10 mouse cellular contexts compared by ENCODE assay signal in genomic region chr14:25470224-25470805, GRCm38 (mm10). TPM values are rescaled to one million over a fixed set of nuclear protein-coding genes. Genes with fewer than 3 reads are reported as not detected.
A peak's percentile ranks its signal among the peaks of the same experiment; 100 is the strongest.
DNase-seq lines count a peak whose midpoint lies in the region; ATAC-seq and TF ChIP-seq lines count a peak whose summit lies in the region.
"Had no signal": no experiment of that assay in that cellular context is flagged by ENCODE, and none has a peak within 500 bp of the region (broad histone marks: within the 10 kb centered on the region; RNA-seq: fewer than 3 reads in every experiment).

No protein-coding gene starts in this region.

- H3K36me3 ChIP-seq in heart, embryonic 12.5 days = no peaks in the 10 kb centered on the region
- peaks cover 16% of the 10 kb centered on the region for H3K36me3 ChIP-seq in midbrain, embryonic 10.5 days
- H3K36me3 ChIP-seq in midbrain, embryonic 11.5 days (ENCODE audit: control insufficient read depth, insufficient read depth, low read length) = no peaks in the 10 kb centered on the region
- H3K36me3 ChIP-seq in forebrain, postnatal 0 days (ENCODE audit: insufficient read depth) = no peaks in the 10 kb centered on the region

- H3K27ac ChIP-seq in heart, embryonic 12.5 days (ENCODE audit: poor library complexity, severe bottlenecking) = 0 out of 2 replicates have a peak overlapping the region, but pooled peaks have one; percentile 1
- H3K27ac ChIP-seq in midbrain, embryonic 10.5 days (replicated peaks) = 0 out of 2 replicates have a peak overlapping the region, but pooled peaks have one; percentile 4
- no peak overlapping the region for H3K27ac ChIP-seq in midbrain, embryonic 11.5 days (ENCODE audit: low read depth, low read length)
- H3K27ac ChIP-seq in forebrain, postnatal 0 days (ENCODE audit: low read depth, low read length) = 0 out of 2 replicates have a peak overlapping the region, but pooled peaks have one; percentile 9

- H3K4me2 ChIP-seq in heart, embryonic 12.5 days = no peak overlapping the region
- no peak overlapping the region for H3K4me2 ChIP-seq in midbrain, embryonic 11.5 days
- no peak overlapping the region for H3K4me2 ChIP-seq in forebrain, postnatal 0 days (ENCODE audit: low read depth)

- no peak overlapping the region for H3K4me3 ChIP-seq in heart, embryonic 12.5 days
- H3K4me3 ChIP-seq in midbrain, embryonic 10.5 days = no peak overlapping the region
- H3K4me3 ChIP-seq in midbrain, embryonic 11.5 days (ENCODE audit: low read depth, low read length) = no peak overlapping the region
- H3K4me3 ChIP-seq in forebrain, postnatal 0 days (ENCODE audit: low read depth, low read length) = no peak overlapping the region

- H3K9me3 ChIP-seq in heart, embryonic 12.5 days (replicated peaks) = no peaks in the 10 kb centered on the region
- no peaks in the 10 kb centered on the region for H3K9me3 ChIP-seq in midbrain, embryonic 10.5 days (replicated peaks)
- no peaks in the 10 kb centered on the region for H3K9me3 ChIP-seq in midbrain, embryonic 11.5 days (ENCODE audit: control insufficient read depth, low read length)
- no peaks in the 10 kb centered on the region for H3K9me3 ChIP-seq in forebrain, postnatal 0 days (ENCODE audit: low read length)

- WGBS in heart, embryonic 12.5 days = 76% methylated on average over 7 of the region's 7 CpGs
- 81% methylated on average over 7 of the region's 7 CpGs for WGBS in midbrain, embryonic 10.5 days
- WGBS in midbrain, embryonic 11.5 days = 84% methylated on average over 7 of the region's 7 CpGs
- 46% methylated on average over 7 of the region's 7 CpGs for WGBS in forebrain, postnatal 0 days

- no peak overlapping the region; the same call in 1 of the 2 replicates for H3K9ac ChIP-seq in heart, embryonic 12.5 days
- no peak overlapping the region for H3K9ac ChIP-seq in midbrain, embryonic 11.5 days (ENCODE audit: low read length)
- no peak overlapping the region for H3K9ac ChIP-seq in forebrain, postnatal 0 days

- no peak for DNase-seq in heart, adult 8-10 months (ENCODE audit: low spot score)
- no peak for DNase-seq in midbrain, embryonic 10.5 days (ENCODE audit: low spot score)
- DNase-seq in midbrain, embryonic 11.5 days (ENCODE audit: low spot score, missing footprints) = no peak
- DNase-seq in forebrain, postnatal 0 days = no peak
- DNase-seq in spleen, postnatal 10 days (ENCODE audit: low spot score in 2 of 2) = no peak
- DNase-seq in urinary bladder, postnatal 36 days (ENCODE audit: low spot score in 2 of 2) = no peak
- DNase-seq: right cerebral cortex, postnatal 14 days; thymus, postnatal 14 days had no signal

- peaks cover 100% of the 10 kb centered on the region for H3K4me1 ChIP-seq in heart, embryonic 12.5 days (replicated peaks)
- H3K4me1 ChIP-seq in midbrain, embryonic 10.5 days = peaks cover 100% of the 10 kb centered on the region
- peaks cover 70% of the 10 kb centered on the region for H3K4me1 ChIP-seq in midbrain, embryonic 11.5 days (ENCODE audit: control insufficient read depth, insufficient read depth, low read length)
- peaks cover 8% of the 10 kb centered on the region; the same call in 1 of the 2 replicates for H3K4me1 ChIP-seq in forebrain, postnatal 0 days (ENCODE audit: insufficient read depth)

- no peak for TF ChIP-seq CTCF in forebrain, postnatal 0 days (IDR thresholded peaks at IDR 0.05; ENCODE audit: low read depth)

- no peaks in the 10 kb centered on the region for H3K27me3 ChIP-seq in heart, embryonic 12.5 days (replicated peaks)
- no peaks in the 10 kb centered on the region for H3K27me3 ChIP-seq in midbrain, embryonic 10.5 days (ENCODE audit: low read depth, poor library complexity, severe bottlenecking)
- no peaks in the 10 kb centered on the region for H3K27me3 ChIP-seq in midbrain, embryonic 11.5 days (ENCODE audit: control insufficient read depth, insufficient read depth, low read length)
- no peaks in the 10 kb centered on the region for H3K27me3 ChIP-seq in forebrain, postnatal 0 days (ENCODE audit: insufficient read depth, low read length)

- no peak for ATAC-seq in heart, embryonic 12.5 days (ENCODE audit: insufficient number of reproducible peaks, low FRiP score)
- ATAC-seq in midbrain, embryonic 11.5 days (ENCODE audit: low FRiP score) = no peak
- no peak for ATAC-seq in forebrain, postnatal 0 days
- 0 out of 2 replicates have a peak, but pooled peaks have one; percentile 24 for ATAC-seq in monocyte, adult 5-6 weeks (replicated peaks; ENCODE audit: insufficient number of reproducible peaks, low FRiP score, low TSS enrichment, poor library complexity, severe bottlenecking)

RNA-seq across cellular contexts. Expression of gene Zmiz1, which starts 11.3 kb away (rescaled TPM):
- polyA plus RNA-seq in heart, embryonic 12.5 days (2016; fragmentation: Nextera tagmentation; extraction: Ambion mirVana) = 34.2 and 41.4 TPM in 2 replicates
- total RNA-seq in heart, adult 8-10 months (2022) = 10 to 100 TPM; 34.7 to 44.1 (median 40.4) TPM
- polyA plus RNA-seq in midbrain, embryonic 10.5 days (2016; fragmentation: Nextera tagmentation; extraction: Ambion mirVana) = 42.2 and 55.8 TPM in 2 replicates
- polyA plus RNA-seq in midbrain, embryonic 11.5 days (2014; fragmentation: Nextera tagmentation; extraction: Ambion mirVana) = 47.7 and 51.5 TPM in 2 replicates
- 48.5 and 75.6 TPM in 2 replicates for total RNA-seq in forebrain, postnatal 0 days (2014; rRNA removed)
- 27.7 and 38.0 TPM in 2 replicates for polyA plus RNA-seq in forebrain, postnatal 0 days (2015; fragmentation: Nextera tagmentation; extraction: Ambion mirVana)
- 18.2 to 63.6 TPM (median 22.9 TPM) in 3 replicates for total RNA-seq in monocyte, adult 5-6 weeks (2017)
